In the genomic region with DNA sequence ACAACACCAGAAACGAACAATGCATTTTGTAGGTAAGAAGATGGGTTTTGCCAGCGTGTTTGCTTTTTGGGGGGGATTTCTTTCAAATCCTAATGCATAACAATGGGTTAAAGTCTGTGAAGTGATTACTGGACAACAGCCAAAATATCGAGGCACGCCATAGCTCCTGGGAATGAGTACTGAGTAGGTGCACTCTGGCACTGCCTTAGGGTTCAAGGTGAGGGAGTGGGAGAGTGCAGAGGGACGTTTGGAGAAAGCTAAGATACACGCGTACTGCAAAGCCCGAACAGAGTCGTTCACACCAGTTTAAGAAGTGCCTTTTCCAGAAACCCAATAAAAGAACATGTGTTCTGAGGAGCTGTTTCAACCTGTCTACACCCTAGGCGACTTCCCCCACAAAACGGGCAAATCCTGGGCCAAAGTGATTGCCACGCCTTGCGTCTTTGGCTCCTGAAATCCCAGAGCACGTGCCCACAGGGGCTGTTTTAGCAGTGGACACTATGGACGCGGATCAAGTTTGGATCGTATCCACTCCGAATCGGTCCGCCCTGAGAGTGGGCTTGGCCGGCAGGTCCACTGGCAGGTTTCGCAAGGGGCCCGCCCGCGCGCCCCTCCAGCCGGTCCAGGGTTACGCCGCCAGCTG, we compare ENCODE assay signal across 8 mouse cellular contexts. TPM values are rescaled to one million over a fixed set of nuclear protein-coding genes. Genes with fewer than 3 reads are reported as not detected.
DNase-seq lines count a peak whose midpoint lies in the region; ATAC-seq and TF ChIP-seq lines count a peak whose summit lies in the region.

No protein-coding gene starts in this region.

- H3K4me1 ChIP-seq in heart, embryonic 10.5 days = peaks cover 19% of the 10 kb centered on the region
- H3K4me1 ChIP-seq in forebrain, embryonic 14.5 days (ENCODE audit: control insufficient read depth, insufficient read depth, low read length) = peaks cover 15% of the 10 kb centered on the region; the same call in 1 of the 2 replicates
- peaks cover 19% of the 10 kb centered on the region for H3K4me1 ChIP-seq in limb, embryonic 15.5 days
- no peaks in the 10 kb centered on the region for H3K4me1 ChIP-seq in stomach, postnatal 0 days (replicated peaks; ENCODE audit: control insufficient read depth, insufficient read depth)

- no peaks in the 10 kb centered on the region for H3K36me3 ChIP-seq in heart, embryonic 10.5 days
- no peaks in the 10 kb centered on the region for H3K36me3 ChIP-seq in forebrain, embryonic 14.5 days (ENCODE audit: control insufficient read depth, insufficient read depth, low read length)
- H3K36me3 ChIP-seq in limb, embryonic 15.5 days = no peaks in the 10 kb centered on the region
- H3K36me3 ChIP-seq in stomach, postnatal 0 days (ENCODE audit: control insufficient read depth, insufficient read depth, low read length) = no peaks in the 10 kb centered on the region

- 0 out of 2 replicates have a peak, but pooled peaks have one; percentile 0 for TF ChIP-seq CTCF in stomach, postnatal 0 days (IDR thresholded peaks at IDR 0.05; ENCODE audit: low read depth)

- under 1% methylated on average over 29 of the region's 29 CpGs for WGBS in heart, embryonic 10.5 days
- WGBS in forebrain, embryonic 14.5 days = under 1% methylated on average over 26 of the region's 29 CpGs
- under 1% methylated on average over 25 of the region's 29 CpGs for WGBS in limb, embryonic 15.5 days
- WGBS in stomach, postnatal 0 days = 1% methylated on average over 22 of the region's 29 CpGs

- peak overlapping the region; percentile 89 for H3K27ac ChIP-seq in heart, embryonic 10.5 days
- H3K27ac ChIP-seq in forebrain, embryonic 14.5 days (ENCODE audit: low read depth, low read length) = peak overlapping the region; percentile 92; the same call in 1 of the 2 replicates
- H3K27ac ChIP-seq in limb, embryonic 15.5 days = peak overlapping the region; percentile 89
- H3K27ac ChIP-seq in stomach, postnatal 0 days (replicated peaks) = peak overlapping the region; percentile 85

- DNase-seq in heart, embryonic 10.5 days (ENCODE audit: low spot score) = no peak
- DNase-seq in heart, postnatal 25 days (ENCODE audit: low spot score) = no peak
- DNase-seq in urinary bladder, adult 2 months (ENCODE audit: low spot score) = peak; percentile 78
- DNase-seq in urinary bladder, postnatal 10 days (ENCODE audit: low spot score) = no peak
- peak; percentile 61 for DNase-seq in forebrain, embryonic 14.5 days (ENCODE audit: low spot score)
- no peak for DNase-seq in stomach, postnatal 0 days (ENCODE audit: low spot score)
- DNase-seq in right cerebral cortex, postnatal 4 days = no peak

- H3K27me3 ChIP-seq in heart, embryonic 10.5 days (ENCODE audit: insufficient read depth, poor library complexity, severe bottlenecking) = no peaks in the 10 kb centered on the region
- no peaks in the 10 kb centered on the region for H3K27me3 ChIP-seq in forebrain, embryonic 14.5 days (replicated peaks; ENCODE audit: control insufficient read depth, insufficient read depth, low read length)
- H3K27me3 ChIP-seq in limb, embryonic 15.5 days = no peaks in the 10 kb centered on the region
- H3K27me3 ChIP-seq in stomach, postnatal 0 days (ENCODE audit: control insufficient read depth, insufficient read depth, low read length) = no peaks in the 10 kb centered on the region

- peak overlapping the region; percentile 75 for H3K4me2 ChIP-seq in forebrain, embryonic 14.5 days (ENCODE audit: low read length)
- H3K4me2 ChIP-seq in limb, embryonic 15.5 days = peak overlapping the region; percentile 61
- peak overlapping the region; percentile 87 for H3K4me2 ChIP-seq in stomach, postnatal 0 days (replicated peaks; ENCODE audit: low read depth)

- H3K9me3 ChIP-seq in heart, embryonic 10.5 days = no peaks in the 10 kb centered on the region
- H3K9me3 ChIP-seq in forebrain, embryonic 14.5 days (replicated peaks; ENCODE audit: control insufficient read depth, low read length) = no peaks in the 10 kb centered on the region
- H3K9me3 ChIP-seq in limb, embryonic 15.5 days = no peaks in the 10 kb centered on the region
- H3K9me3 ChIP-seq in stomach, postnatal 0 days (ENCODE audit: control insufficient read depth, low read length) = no peaks in the 10 kb centered on the region

- intact Hi-C loops in heart, postnatal 25 days (cut with DNase I) = loop anchor here (2.0 to 10.0 kb wide), 5 partner anchors 50 to 693 kb away; a partner anchor contains a TSS

- H3K9ac ChIP-seq in forebrain, embryonic 14.5 days (ENCODE audit: low read length) = peak overlapping the region; percentile 68
- 0 out of 2 replicates have a peak overlapping the region, but pooled peaks have one; percentile 11 for H3K9ac ChIP-seq in limb, embryonic 15.5 days
- H3K9ac ChIP-seq in stomach, postnatal 0 days (ENCODE audit: low read length) = peak overlapping the region; percentile 65

- TF ChIP-seq EP300 in stomach, postnatal 0 days (optimal IDR thresholded peaks at IDR 0.05) = no peak

- H3K4me3 ChIP-seq in heart, embryonic 10.5 days = peak overlapping the region; percentile 79
- peak overlapping the region; percentile 85 for H3K4me3 ChIP-seq in forebrain, embryonic 14.5 days (ENCODE audit: low read depth, low read length)
- peak overlapping the region; percentile 88 for H3K4me3 ChIP-seq in limb, embryonic 15.5 days
- peak overlapping the region; percentile 86 for H3K4me3 ChIP-seq in stomach, postnatal 0 days (ENCODE audit: low read depth, low read length)

- ATAC-seq in forebrain, embryonic 14.5 days = 0 out of 2 replicates have a peak, but pooled peaks have one; percentile 0
- 0 out of 2 replicates have a peak, but pooled peaks have one; percentile 0 for ATAC-seq in limb, embryonic 15.5 days (ENCODE audit: insufficient number of reproducible peaks, low FRiP score, low TSS enrichment, low read depth)
- peak; percentile 0; the same call in 1 of the 2 replicates for ATAC-seq in stomach, postnatal 0 days (ENCODE audit: low FRiP score, low TSS enrichment)

RNA-seq across cellular contexts. Expression of a gene that starts 0.9 kb away (rescaled TPM):
- polyA plus RNA-seq in heart, embryonic 10.5 days (2016; fragmentation: Nextera tagmentation; extraction: Ambion mirVana) = 33.7 and 34.1 TPM in 2 replicates
- total RNA-seq in heart, postnatal 25 days (2021) = 10 to 100 TPM; 18.0 to 21.5 TPM
- polyA plus RNA-seq in urinary bladder, adult 2 months (2012; rRNA removed) = 18.0 and 19.1 TPM in 2 replicates
- polyA plus RNA-seq in forebrain, embryonic 14.5 days (2014; fragmentation: Nextera tagmentation; extraction: Ambion mirVana) = 23.2 and 28.3 TPM in 2 replicates
- polyA plus RNA-seq in limb, embryonic 15.5 days (2015; fragmentation: Nextera tagmentation; extraction: Ambion mirVana) = 46.5 and 54.3 TPM in 2 replicates
- polyA plus RNA-seq in stomach, postnatal 0 days (2015; fragmentation: Nextera tagmentation; extraction: Ambion mirVana) = 28.3 and 29.9 TPM in 2 replicates

Comparison
In these comparisons a context has a peak if more than half of its experiments do, and no peak if none do; other contexts are left out.
1. DNase-seq: peak in urinary bladder, adult 2 months (single experiment) and forebrain, embryonic 14.5 days (single experiment); none in heart, embryonic 10.5 days (single experiment), heart, postnatal 25 days (single experiment), urinary bladder, postnatal 10 days (single experiment), stomach, postnatal 0 days (single experiment) and right cerebral cortex, postnatal 4 days (single experiment).
2. H3K9ac ChIP-seq: peak in every context shown above with its lines; median percentile 68 in forebrain, embryonic 14.5 days; 65 in stomach, postnatal 0 days; 11 in limb, embryonic 15.5 days.
3. Peak in every context shown above with its lines, with median percentiles within 50 percentile points of each other: H3K27ac ChIP-seq, H3K4me3 ChIP-seq, ATAC-seq and H3K4me2 ChIP-seq.